Mouse (Mus musculus): ENCODE results near the gene Esm1.

Gene Esm1

GRCm38 (mm10) chr13:113209624-113210023, at the start of gene Esm1:
Gene Esm1, plus strand, starts transcription at chr13:113209659.
- DNase-seq, result peak; percentile 10

GRCm38 (mm10) chr13:113164252-113165005, 45.0 kb upstream of the Esm1 start:
- no peak for DNase-seq

DNA sequence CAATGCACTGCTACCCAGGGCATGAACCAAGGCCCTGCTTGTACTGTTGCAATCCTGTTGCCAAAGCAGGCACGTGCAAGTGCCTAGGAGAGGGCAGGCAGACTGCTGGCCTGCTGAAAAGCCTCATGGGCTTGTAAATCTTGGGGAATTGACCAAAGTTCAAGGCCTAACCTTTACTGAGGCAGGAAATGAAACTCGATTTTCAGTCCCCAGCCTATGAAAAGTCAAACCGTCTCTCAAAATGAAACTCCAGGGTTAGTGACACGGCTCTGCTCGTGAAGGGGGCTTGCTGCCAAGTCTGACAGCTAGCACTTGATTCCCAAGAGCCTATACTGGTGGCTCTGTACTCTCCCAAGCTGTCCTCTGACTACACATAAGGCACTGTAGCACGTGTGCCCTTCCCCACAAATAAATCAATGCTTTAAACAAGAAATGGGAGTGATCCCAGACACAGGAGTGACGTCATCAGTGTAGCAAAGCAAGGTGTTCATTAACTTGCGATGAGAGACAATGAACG, 41.4 kb upstream of the Esm1 start:
- peak; percentile 13 for DNase-seq

- no peak for DNase-seq
Measured at GRCm38 (mm10) chr13:113170256-113170655, 39.2 kb upstream of the Esm1 start.

GRCm38 (mm10) chr13:113174162-113174561, 35.3 kb upstream of the Esm1 start:
- no peak for DNase-seq

DNA sequence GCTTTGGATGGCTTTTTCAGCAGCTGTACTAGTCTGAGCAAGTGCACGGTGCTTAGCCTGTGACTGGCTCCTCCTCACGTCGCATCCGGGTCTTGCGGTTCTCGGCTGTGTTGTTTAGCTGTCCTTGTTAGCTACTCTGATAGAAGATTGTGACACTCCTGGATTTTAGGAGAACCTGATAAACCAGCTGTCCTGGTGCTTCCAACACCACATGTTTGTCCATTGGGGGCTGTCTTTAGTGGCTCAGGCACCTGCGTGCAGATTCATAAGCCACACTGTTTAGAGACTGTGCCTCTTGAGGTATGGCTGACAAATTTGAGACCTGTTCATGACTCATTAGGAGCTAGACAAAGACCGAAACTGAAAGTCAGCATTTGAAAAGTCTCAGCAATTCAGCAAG, 26.1 kb upstream of the Esm1 start:
- DNase-seq, result no peak

GRCm38 (mm10) chr13:113183720-113184119, 25.7 kb upstream of the Esm1 start:
- DNase-seq, result no peak

DNA sequence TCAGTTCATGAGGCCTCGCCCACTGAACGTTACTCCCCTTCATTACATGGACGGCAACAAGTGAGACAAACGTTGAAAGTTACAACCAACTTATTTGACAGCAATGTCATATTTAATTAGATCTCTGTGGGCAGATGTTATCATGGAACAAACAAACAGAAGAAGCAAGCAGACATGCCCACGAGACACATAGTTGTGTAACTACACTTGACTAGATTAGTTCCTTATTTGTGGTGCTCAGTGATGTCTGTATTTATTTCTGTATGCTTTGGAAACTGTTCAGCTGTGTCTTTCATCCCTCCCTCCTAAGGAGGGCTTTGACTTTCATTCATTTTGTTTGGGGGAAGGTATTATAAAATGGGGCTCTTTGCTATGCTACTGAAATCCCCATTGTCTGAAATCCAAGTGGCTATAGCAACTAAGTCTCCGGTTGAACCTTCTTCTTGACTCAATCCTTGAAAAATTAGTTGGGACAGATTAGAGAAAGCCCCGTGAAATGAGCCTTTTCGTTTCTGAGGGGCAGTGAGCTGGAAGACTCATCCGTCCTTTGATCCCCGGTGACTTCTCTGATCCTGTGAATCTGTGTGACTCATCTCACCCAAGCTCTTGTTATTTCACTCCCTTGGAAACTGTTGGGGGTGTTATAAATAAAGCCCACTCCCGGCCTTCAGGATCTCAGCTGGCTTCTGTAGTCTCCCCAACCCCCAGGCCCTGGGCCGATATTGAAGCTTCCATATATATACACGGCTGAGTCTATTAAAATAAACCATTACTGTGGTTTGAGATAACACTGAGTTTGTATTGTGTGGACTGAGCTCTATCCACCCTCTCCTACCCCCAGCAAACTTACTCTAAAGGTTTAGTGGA, 12.4 kb upstream of the Esm1 start:
- DNase-seq, result no peak

DNA sequence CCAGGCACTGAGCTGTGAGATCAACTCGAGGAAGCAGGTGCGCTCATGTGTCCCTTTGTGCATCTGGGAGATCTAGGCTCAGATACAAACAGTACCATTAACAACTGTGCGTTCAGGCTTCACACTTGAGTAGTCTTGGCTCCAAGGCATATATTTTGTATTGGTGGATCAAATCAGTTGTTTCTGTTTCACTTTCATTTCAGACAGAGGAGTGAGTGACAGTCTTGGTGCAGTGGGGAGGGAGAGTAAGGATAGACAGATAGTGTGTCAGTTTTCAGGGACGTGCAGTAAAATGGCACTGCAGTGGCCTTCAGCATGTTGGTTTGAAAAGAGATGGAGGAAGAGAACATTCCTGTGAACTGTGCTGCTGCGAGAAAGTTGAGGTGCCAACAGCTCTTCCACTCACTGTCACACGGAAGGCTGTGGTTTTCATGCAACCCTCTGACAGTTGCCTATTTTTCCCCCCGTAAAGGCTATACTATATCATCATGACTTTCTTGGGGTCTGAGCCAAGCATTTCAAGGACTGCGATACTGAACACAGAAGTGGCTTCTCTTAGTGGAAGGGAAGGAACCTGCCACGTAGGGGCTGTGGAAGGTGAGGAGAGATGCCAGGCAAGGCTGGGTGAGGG, 11.5 kb upstream of the Esm1 start:
- DNase-seq, result no peak

DNA sequence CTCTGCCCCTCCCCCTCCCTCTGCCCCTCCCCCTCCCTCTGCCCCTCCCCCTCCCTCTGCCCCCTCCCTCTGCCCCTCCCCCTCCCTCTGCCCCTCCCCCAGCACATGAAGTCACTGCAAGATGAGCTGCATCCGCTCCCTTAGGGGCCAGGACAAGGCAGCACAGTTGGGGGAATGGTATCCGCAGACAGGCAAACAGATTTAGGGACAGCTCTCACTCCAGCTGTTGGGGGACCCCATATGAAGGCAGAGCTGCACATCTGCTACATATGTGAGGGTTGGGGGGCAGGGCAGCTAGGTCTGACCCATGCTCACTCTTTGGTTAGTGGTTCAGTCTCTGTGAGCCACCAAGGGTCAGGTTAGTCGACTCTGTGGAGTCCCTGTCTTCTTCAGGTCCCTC, 10.1 kb upstream of the Esm1 start:
- no peak for DNase-seq

- no peak for DNase-seq
Measured at GRCm38 (mm10) chr13:113200726-113201125, 8.7 kb upstream of the Esm1 start.

DNA sequence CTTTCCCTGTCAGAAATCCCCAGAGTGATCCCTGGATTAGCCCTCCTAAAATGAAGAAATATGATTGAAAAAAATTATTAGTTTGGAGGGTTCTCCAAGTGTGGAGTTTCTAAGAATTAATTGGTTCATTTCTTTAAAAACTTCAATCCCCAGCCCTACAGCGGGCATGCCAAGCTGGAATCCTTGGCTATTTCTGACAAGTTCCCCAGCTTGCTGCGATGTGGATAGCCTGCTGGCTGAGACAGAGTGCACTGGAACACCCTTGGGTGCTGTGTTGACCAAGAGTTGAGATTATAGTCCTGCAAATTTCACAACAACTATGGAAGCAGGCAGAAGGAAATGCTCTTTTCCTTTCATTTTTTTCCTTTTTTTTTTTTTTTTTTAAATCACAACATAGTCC, 7.8 kb upstream of the Esm1 start:
- no peak for DNase-seq

DNA sequence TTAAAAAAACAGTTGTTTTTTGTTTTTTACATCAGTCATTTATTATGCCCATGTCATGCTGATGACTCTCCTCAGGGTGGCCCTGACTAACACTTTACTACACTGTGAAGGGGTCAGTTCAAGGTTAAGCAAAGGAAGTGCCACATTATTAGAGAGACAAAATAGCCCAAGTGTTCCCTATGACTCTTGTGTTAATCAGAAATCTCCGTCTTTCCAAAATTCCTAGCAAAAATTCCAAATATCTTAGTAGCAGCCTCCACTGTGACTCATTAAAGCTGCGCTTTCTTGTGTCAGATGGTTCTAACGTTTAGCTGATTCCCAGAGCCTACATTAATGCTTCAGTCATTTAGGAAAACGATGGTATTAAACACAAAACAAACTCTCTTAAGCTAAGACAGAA, 7.3 kb upstream of the Esm1 start:
- no peak for DNase-seq

DNA sequence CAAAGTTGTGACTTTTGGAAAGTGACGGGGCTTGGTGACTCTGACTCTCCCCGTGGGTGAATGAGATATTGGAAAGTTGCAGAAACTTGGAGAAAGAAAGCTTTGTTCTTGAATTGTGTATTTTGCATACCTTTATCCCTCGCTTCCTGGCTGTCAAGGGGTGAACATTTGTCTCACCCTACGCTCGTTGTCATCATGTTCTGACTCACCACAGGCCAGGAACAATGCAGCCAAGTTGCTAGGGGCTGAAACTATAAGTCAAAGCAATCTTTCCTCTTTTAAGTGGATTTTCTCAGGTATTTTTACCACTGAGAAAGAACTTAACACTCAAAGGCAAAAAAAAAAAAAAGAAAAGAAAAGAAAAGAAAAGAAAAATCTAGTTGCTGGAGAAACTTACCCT, 6.3 kb upstream of the Esm1 start:
- DNase-seq, result no peak

- DNase-seq, result peak; percentile 15
Measured at GRCm38 (mm10) chr13:113205346-113205745, 4.1 kb upstream of the Esm1 start.

DNA sequence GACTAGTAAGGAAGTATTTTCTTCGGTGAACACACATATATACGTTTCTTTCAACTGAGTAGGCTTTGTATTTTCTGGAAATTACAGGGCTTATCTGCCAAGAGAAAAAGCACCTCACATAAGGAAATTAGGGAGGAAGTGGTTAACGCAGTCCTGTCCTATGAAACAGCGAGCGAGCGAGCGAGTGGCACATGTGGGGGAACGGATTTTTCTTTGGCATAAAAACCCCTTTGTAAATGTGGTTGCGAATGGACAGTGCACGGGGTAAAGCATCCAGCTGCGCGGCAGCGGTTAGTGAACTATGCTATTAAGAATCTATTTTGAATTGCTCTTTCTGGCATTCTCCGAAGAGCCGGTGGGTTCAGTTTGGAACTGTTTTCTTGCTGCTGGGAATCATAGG, 1.9 kb downstream of the Esm1 start:
- no peak for DNase-seq

- no peak for DNase-seq
Measured at GRCm38 (mm10) chr13:113212401-113212800, 2.9 kb downstream of the Esm1 start.

DNA sequence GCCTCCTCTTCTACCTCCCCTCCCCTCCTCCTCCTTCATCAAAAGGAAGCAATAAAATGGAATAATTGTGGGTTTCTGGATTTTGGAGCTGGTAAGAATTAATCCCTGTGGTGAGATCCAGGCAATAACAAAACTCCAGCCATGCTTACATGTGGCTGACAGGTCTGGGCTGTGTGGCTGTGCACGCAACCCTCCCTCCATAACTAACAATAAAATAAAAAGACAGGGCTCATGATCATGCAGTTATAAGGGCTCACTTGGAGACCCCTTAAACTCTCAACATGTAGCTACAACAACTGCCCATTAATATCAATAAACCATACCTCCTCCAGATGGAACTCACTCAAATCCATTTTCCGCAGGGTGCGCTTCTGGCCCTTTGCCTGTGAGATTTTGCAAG, 4.4 kb downstream of the Esm1 start:
- DNase-seq, result no peak

DNA sequence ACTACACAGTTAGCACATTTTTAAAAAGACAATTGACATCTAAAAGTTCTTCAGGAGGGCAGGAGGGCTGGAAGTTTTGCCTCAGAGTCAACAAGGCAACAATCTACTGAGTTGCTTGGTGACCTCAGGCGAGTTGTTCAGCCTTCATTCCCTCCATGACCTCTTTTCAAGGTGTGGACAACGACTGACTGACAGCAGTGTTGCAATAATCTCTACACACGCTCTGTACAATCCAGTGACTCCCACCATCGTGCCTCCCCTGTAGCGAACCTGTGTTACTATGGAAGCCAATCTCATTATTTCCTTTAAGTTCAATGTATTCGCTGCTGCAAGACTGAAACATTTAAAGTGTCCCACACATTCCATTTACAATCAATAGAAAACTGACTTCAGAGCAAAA, 12.4 kb downstream of the Esm1 start:
- DNase-seq, result no peak

GRCm38 (mm10) chr13:113224105-113224504, 14.6 kb downstream of the Esm1 start:
- DNase-seq, result peak; percentile 69

DNA sequence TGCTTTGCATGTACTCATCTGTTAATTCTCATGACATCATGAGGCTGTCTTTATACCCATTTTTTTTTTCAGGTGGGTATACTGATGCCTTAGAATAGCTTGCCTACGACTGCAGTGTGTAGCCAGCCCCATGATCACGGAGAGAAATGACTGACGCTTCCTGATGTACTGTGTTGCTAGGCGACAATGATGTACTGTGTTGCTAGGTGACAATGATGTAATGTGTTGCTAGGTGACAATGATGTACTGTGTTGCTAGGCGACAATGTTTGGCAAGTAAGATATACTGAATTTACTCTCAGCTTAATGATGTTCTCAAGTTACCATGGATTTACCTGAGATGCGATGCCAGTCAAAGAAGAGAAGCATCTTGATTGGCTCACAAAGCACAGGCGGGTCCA, 16.4 kb downstream of the Esm1 start, which contains the start of gene Gzmk:
Gene Gzmk (minus strand): TSS at position 98 of the 400 bp plus-strand sequence.
- no peak for DNase-seq

GRCm38 (mm10) chr13:113227076-113227475, 17.6 kb downstream of the Esm1 start:
- DNase-seq, result no peak

DNA sequence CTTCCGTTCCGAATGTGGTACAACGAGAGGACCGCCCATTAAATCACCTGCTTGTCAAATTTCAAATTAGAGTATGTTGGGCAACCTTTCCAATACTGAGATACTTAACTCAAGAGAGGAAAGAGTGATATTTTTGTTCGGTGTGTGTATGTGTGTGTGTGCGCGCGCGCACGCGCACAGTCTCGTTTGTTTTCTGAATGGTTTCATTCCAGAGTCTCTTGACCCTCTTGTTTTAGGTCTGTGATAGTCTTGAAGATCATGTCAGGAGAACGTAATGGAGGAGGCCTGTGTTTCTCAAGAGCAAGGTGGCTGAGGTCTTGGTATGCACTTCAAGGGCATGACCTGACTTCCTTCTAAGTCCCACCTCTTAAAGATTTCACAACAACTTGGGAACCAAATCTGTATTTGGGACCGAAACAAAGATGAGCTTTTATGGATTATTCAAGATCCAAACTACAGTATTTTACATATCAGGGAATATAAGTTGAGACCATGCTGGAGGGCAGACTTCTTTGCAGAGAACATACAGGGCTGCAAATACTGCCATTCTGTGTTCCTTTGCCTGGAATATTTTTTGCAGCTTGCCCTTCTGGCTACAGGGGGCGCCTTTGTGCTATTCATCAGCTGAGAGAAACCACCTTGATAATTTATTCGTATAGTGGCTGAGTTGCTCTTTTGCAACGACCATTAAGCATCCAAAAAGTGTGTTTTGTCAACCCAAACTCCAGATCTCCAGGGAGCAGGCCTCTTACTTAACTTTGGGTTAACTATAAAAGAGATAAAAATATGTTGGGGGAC, 18.4 kb downstream of the Esm1 start:
- no peak for DNase-seq

All from kidney, adult 11 months (tissue).